8 mouse cellular contexts compared by ENCODE assay signal in genomic region chr4:129247381-129248242, GRCm38 (mm10). TPM values are rescaled to one million over a fixed set of nuclear protein-coding genes. Genes with fewer than 3 reads are reported as not detected.
A peak's percentile ranks its signal among the peaks of the same experiment; 100 is the strongest.
DNase-seq lines count a peak whose midpoint lies in the region; ATAC-seq and TF ChIP-seq lines count a peak whose summit lies in the region.

No protein-coding gene starts in this region.

- peaks cover 32% of the 10 kb centered on the region for H3K79me2 ChIP-seq in liver, adult 2 months (ENCODE audit: control insufficient read depth, insufficient read depth, low read length)

- no peak for TF ChIP-seq CTCF in liver, adult 2 months (IDR thresholded peaks at IDR 0.05; ENCODE audit: low read depth, low read length)

- peak; percentile 16; the same call in 1 of the 2 replicates for ATAC-seq in erythroid progenitor cell, adult 5-6 weeks (replicated peaks; ENCODE audit: low FRiP score, poor library complexity, severe bottlenecking)
- no peak for ATAC-seq in activated CD4-positive, CD25-positive, alpha-beta regulatory T cell, adult 4 months

- peak overlapping the region; percentile 94 for H3K27ac ChIP-seq in liver, adult 2 months (replicated peaks; ENCODE audit: insufficient read depth, low read depth, low read length)

- peaks cover 19% of the 10 kb centered on the region for H3K4me1 ChIP-seq in liver, adult 2 months (ENCODE audit: control insufficient read depth, insufficient read depth, low read length)

- no peaks in the 10 kb centered on the region for H3K27me3 ChIP-seq in liver, adult 2 months (ENCODE audit: control insufficient read depth, insufficient read depth, low read length)

- 7% methylated on average over 24 of the region's 24 CpGs for WGBS in liver, adult 2 months

- H3K4me3 ChIP-seq in liver, adult 2 months (ENCODE audit: insufficient read depth, low read depth, low read length), result peak overlapping the region; percentile 89

- H3K36me3 ChIP-seq in liver, adult 2 months (ENCODE audit: control insufficient read depth, insufficient read depth, low read length), result no peaks in the 10 kb centered on the region

- peak; percentile 61 for DNase-seq in liver, adult 2 months (ENCODE audit: extremely low read depth, low read depth, low spot score)
- DNase-seq in liver, result no peak
- DNase-seq in kidney, postnatal 25 days, result peak; percentile 39 to 71
- peak; percentile 22 for DNase-seq in naive thymus-derived CD4-positive, alpha-beta T cell, adult 2 months (ENCODE audit: low read depth)
- no peak for DNase-seq in urinary bladder, postnatal 25 days (ENCODE audit: low spot score)
- no peak for DNase-seq in yolk sac, embryonic 10.5 days (ENCODE audit: low spot score)

- 0 out of 2 replicates have a peak, but pooled peaks have one; percentile 11 for TF ChIP-seq POLR2A in liver, adult 2 months (IDR thresholded peaks at IDR 0.05; ENCODE audit: extremely low read depth, insufficient read depth, low read length)

- H3K9ac ChIP-seq in liver, adult 2 months (ENCODE audit: low read depth, low read length), result peak overlapping the region; percentile 92

RNA-seq across cellular contexts. Expression of gene C77080, which starts 13.6 kb away (rescaled TPM):
- total RNA-seq in liver, adult 2 months (2014; rRNA removed), result 8.9 and 17.9 TPM in 2 replicates
- 46.6 and 60.7 TPM in 2 replicates for polyA plus RNA-seq in liver, adult 2 months (2012; rRNA removed)
- total RNA-seq in erythroid progenitor cell, adult 5-6 weeks (2015; ENCODE audit: low replicate concordance), result not detected in 2 replicates
- not detected in 2 replicates for total RNA-seq in erythroid progenitor cell, adult 5-6 weeks (2017; ENCODE audit: low replicate concordance)
- polyA plus RNA-seq in activated CD4-positive, CD25-positive, alpha-beta regulatory T cell, adult 4 months (2017; shearing (Covaris generic)), result under 1 TPM; 0.20 TPM

RNA-seq across cellular contexts. Expression of gene Sync, which starts 39.8 kb away (rescaled TPM):
- not detected in 2 replicates for total RNA-seq in liver, adult 2 months (2014; rRNA removed)
- 0.04 and 0.05 TPM in 2 replicates for polyA plus RNA-seq in liver, adult 2 months (2012; rRNA removed)
- not detected in 2 replicates for total RNA-seq in erythroid progenitor cell, adult 5-6 weeks (2015; ENCODE audit: low replicate concordance)
- not detected in 2 replicates for total RNA-seq in erythroid progenitor cell, adult 5-6 weeks (2017; ENCODE audit: low replicate concordance)
- polyA plus RNA-seq in activated CD4-positive, CD25-positive, alpha-beta regulatory T cell, adult 4 months (2017; shearing (Covaris generic)), result under 1 TPM; 0.46 to 0.48 TPM

RNA-seq across cellular contexts. Expression of gene Yars, which starts 58.1 kb away (rescaled TPM):
- total RNA-seq in liver, adult 2 months (2014; rRNA removed), result 17.2 and 18.5 TPM in 2 replicates
- polyA plus RNA-seq in liver, adult 2 months (2012; rRNA removed), result 10.7 and 15.3 TPM in 2 replicates
- total RNA-seq in erythroid progenitor cell, adult 5-6 weeks (2015; ENCODE audit: low replicate concordance), result 21.0 and 29.9 TPM in 2 replicates
- total RNA-seq in erythroid progenitor cell, adult 5-6 weeks (2017; ENCODE audit: low replicate concordance), result 25.3 and 61.2 TPM in 2 replicates
- 10 to 100 TPM; 26.3 to 28.5 TPM for polyA plus RNA-seq in activated CD4-positive, CD25-positive, alpha-beta regulatory T cell, adult 4 months (2017; shearing (Covaris generic))

RNA-seq across cellular contexts. Expression of gene S100pbp, which starts 58.1 kb away (rescaled TPM):
- 13.4 TPM in 2 replicates for total RNA-seq in liver, adult 2 months (2014; rRNA removed)
- 7.3 and 10.0 TPM in 2 replicates for polyA plus RNA-seq in liver, adult 2 months (2012; rRNA removed)
- total RNA-seq in erythroid progenitor cell, adult 5-6 weeks (2015; ENCODE audit: low replicate concordance), result 6.8 and 29.8 TPM in 2 replicates
- 8.1 and 11.6 TPM in 2 replicates for total RNA-seq in erythroid progenitor cell, adult 5-6 weeks (2017; ENCODE audit: low replicate concordance)
- 10 to 100 TPM; 24.4 to 26.3 TPM for polyA plus RNA-seq in activated CD4-positive, CD25-positive, alpha-beta regulatory T cell, adult 4 months (2017; shearing (Covaris generic))

Comparison
In these comparisons a context has a peak if more than half of its experiments do, and no peak if none do; other contexts are left out.
1. DNase-seq: peak in liver, adult 2 months (single experiment), kidney, postnatal 25 days (2 of 2) and naive thymus-derived CD4-positive, alpha-beta T cell, adult 2 months (single experiment); none in liver (single experiment), urinary bladder, postnatal 25 days (single experiment) and yolk sac, embryonic 10.5 days (single experiment).